Mouse (Mus musculus) intestine, postnatal 0 days (tissue): ENCODE data around the gene Tmprss11f. TPM values are rescaled to one million over a fixed set of nuclear protein-coding genes. Genes with fewer than 3 reads are reported as not detected.
"Not testable (repeated sequence)": the region's sequence is repeated elsewhere in the genome, so short reads cannot be mapped to it uniquely, and the experiment has no call there.

Experiments used
- ATAC-seq: fragments of 200-750 bp; cut with Nextera tagmentation; 2 replicates; pipeline ENCODE4 v1.8.0; 2017; ENCODE audit warnings: mild to moderate bottlenecking, moderate TSS enrichment, moderate library complexity
- H3K27ac ChIP-seq: fragments of 300-500 bp; sonication (generic); 2 replicates; pipeline ENCODE4 v1.5.1; 2014; ENCODE audit warnings: mild to moderate bottlenecking, low read depth, low read length, moderate library complexity
- H3K27me3 ChIP-seq: fragments of 300-500 bp; sonication (generic); replicated peaks from 2 replicates; pipeline ENCODE4 v1.6.1; 2014; ENCODE audit warnings: low read length, mixed read lengths; ENCODE audit not compliant: control insufficient read depth, insufficient read depth
- H3K36me3 ChIP-seq: fragments of 300-500 bp; sonication (generic); 2 replicates; pipeline ENCODE4 v1.6.1; 2014; ENCODE audit warnings: mild to moderate bottlenecking, moderate library complexity; ENCODE audit not compliant: control insufficient read depth, insufficient read depth
- H3K4me1 ChIP-seq: fragments of 300-500 bp; sonication (generic); replicated peaks from 2 replicates; pipeline ENCODE4 v1.6.1; 2014; ENCODE audit warnings: antibody characterized with exemption, low read length, mixed read lengths; ENCODE audit not compliant: control insufficient read depth, insufficient read depth
- H3K4me2 ChIP-seq: fragments of 300-500 bp; sonication (generic); replicated peaks from 2 replicates; pipeline ENCODE4 v1.6.1; 2014; ENCODE audit warnings: low read depth, mild to moderate bottlenecking, moderate library complexity
- H3K4me3 ChIP-seq: fragments of 300-500 bp; sonication (generic); 2 replicates; pipeline ENCODE4 v1.5.1; 2014; ENCODE audit warnings: low read depth, low read length
- H3K9ac ChIP-seq: fragments of 300-500 bp; sonication (generic); 2 replicates; pipeline ENCODE4 v1.6.1; 2014; ENCODE audit warnings: mild to moderate bottlenecking, low read depth, low read length
- H3K9me3 ChIP-seq: fragments of 300-500 bp; sonication (generic); 2 replicates; pipeline ENCODE4 v1.6.1; 2016; ENCODE audit warnings: mixed run types; ENCODE audit not compliant: control insufficient read depth
- CTCF ChIP-seq: sonication (generic); IDR thresholded peaks from 2 replicates; pipeline ENCODE4 v1.5.1; 2016; ENCODE audit warnings: low read depth, mild to moderate bottlenecking, control low read depth, antibody characterized with exemption, moderate library complexity
- WGBS: fragments of 180-500 bp; shearing (Covaris S2); extraction: QIAGEN DNeasy Blood & Tissue Kit; methylation state at CpG from one replicate; pipeline ENCODE4 v1.1.7; 2014; 5-methylcytosine and 5-hydroxymethylcytosine counted together
- polyA plus RNA-seq: library from polyadenylated mRNA; unstranded; fragments of >200 nt; fragmentation: Nextera tagmentation; extraction: Ambion mirVana; gene quantifications from 2 replicates; pipeline ENCODE4 v1.2.1, GENCODE M21; 2015

The Tmprss11f gene
- polyA plus RNA-seq: not detected in 2 replicates

GRCm38 (mm10) chr5:86632324-86632723 is at the start of gene Tmprss11f:
TSS of gene Tmprss11f (minus strand) at chr5:86632424.
- ATAC-seq: no peak
- 29% methylated on average over 5 of the region's 5 CpGs for WGBS

GRCm38 (mm10) chr5:86676262-86676661 is 44.0 kb upstream of the Tmprss11f start, which contains the start of gene Tmprss11b:
TSS of gene Tmprss11b (minus strand) at chr5:86676362.
- Histone ChIP-seq H3K27ac (no peak within 1 kb of the TSS), H3K9me3 (no peaks in the 10 kb centered on the region), H3K27me3 (no peaks in the 10 kb centered on the region), H3K36me3 (no peaks in the 10 kb centered on the region), H3K9ac (no peak within 1 kb of the TSS), H3K4me2 (no peak within 1 kb of the TSS), H3K4me3 (no peak within 1 kb of the TSS), H3K4me1 (no peaks in the 10 kb centered on the region)
- WGBS: 70% methylated on average over 5 of the region's 5 CpGs
- no peak for ATAC-seq
- no peak for TF ChIP-seq CTCF

More at GRCm38 (mm10) chr5:86632324-86632723, at the start of gene Tmprss11f:
- Histone ChIP-seq H3K4me3 (no peak within 1 kb of the TSS), H3K4me2 (no peak within 1 kb of the TSS), H3K27ac (no peak within 1 kb of the TSS), H3K4me1 (no peaks in the 10 kb centered on the region), H3K9me3 (no peaks in the 10 kb centered on the region), H3K9ac (no peak within 1 kb of the TSS), H3K36me3 (no peaks in the 10 kb centered on the region), H3K27me3 (no peaks in the 10 kb centered on the region)
- TF ChIP-seq CTCF: no peak

GRCm38 (mm10) chr5:86649185-86649584 is 17.0 kb upstream of the Tmprss11f start:
- not testable (repeated sequence) for ATAC-seq, H3K27ac ChIP-seq, H3K9me3 ChIP-seq, H3K4me3 ChIP-seq, H3K9ac ChIP-seq, H3K27me3 ChIP-seq, H3K4me2 ChIP-seq, H3K36me3 ChIP-seq, H3K4me1 ChIP-seq
- TF ChIP-seq CTCF: peak; percentile 66
- WGBS: 28% methylated on average over 4 of the region's 4 CpGs

- no peaks in the 10 kb centered on the region for H3K4me1 ChIP-seq
- H3K4me3 ChIP-seq: no peak overlapping the region
- H3K4me2 ChIP-seq: no peak overlapping the region
- no peaks in the 10 kb centered on the region for H3K9me3 ChIP-seq
- no peaks in the 10 kb centered on the region for H3K36me3 ChIP-seq
- TF ChIP-seq CTCF: no peak
- 42% methylated on average over 3 of the region's 3 CpGs for WGBS
- no peak overlapping the region for H3K9ac ChIP-seq
- H3K27ac ChIP-seq: no peak overlapping the region
- H3K27me3 ChIP-seq: no peaks in the 10 kb centered on the region
- no peak for ATAC-seq
These were observed 8.6 kb upstream of the Tmprss11f start for GRCm38 (mm10) chr5:86640795-86641194.

- H3K4me2 ChIP-seq: no peak overlapping the region
- no peaks in the 10 kb centered on the region for H3K4me1 ChIP-seq
- H3K27me3 ChIP-seq: no peaks in the 10 kb centered on the region
- TF ChIP-seq CTCF: no peak
- no peak overlapping the region for H3K9ac ChIP-seq
- H3K27ac ChIP-seq: no peak overlapping the region
- no peak for ATAC-seq
- no peaks in the 10 kb centered on the region for H3K36me3 ChIP-seq
- 67% methylated on average over 2 of the region's 2 CpGs for WGBS
- no peak overlapping the region for H3K4me3 ChIP-seq
- H3K9me3 ChIP-seq: no peaks in the 10 kb centered on the region
These were observed 1.5 kb downstream of the Tmprss11f start for GRCm38 (mm10) chr5:86630700-86631099.

GRCm38 (mm10) chr5:86621778-86622177 is 10.4 kb downstream of the Tmprss11f start:
- Histone ChIP-seq H3K4me2 (no peak overlapping the region), H3K27ac (no peak overlapping the region), H3K27me3 (no peaks in the 10 kb centered on the region), H3K4me3 (no peak overlapping the region), H3K36me3 (no peaks in the 10 kb centered on the region), H3K4me1 (no peaks in the 10 kb centered on the region), H3K9ac (no peak overlapping the region), H3K9me3 (no peaks in the 10 kb centered on the region)
- 68% methylated on average over 1 of the region's 1 CpGs for WGBS
- no peak for ATAC-seq
- TF ChIP-seq CTCF: no peak

GRCm38 (mm10) chr5:86585896-86586295 is 46.3 kb downstream of the Tmprss11f start:
- no peaks in the 10 kb centered on the region for H3K27me3 ChIP-seq
- H3K36me3 ChIP-seq: no peaks in the 10 kb centered on the region
- no peaks in the 10 kb centered on the region for H3K9me3 ChIP-seq
- no peak overlapping the region for H3K27ac ChIP-seq
- no peak for ATAC-seq
- H3K4me3 ChIP-seq: no peak overlapping the region
- H3K4me1 ChIP-seq: no peaks in the 10 kb centered on the region
- TF ChIP-seq CTCF: no peak
- 81% methylated on average over 3 of the region's 3 CpGs for WGBS
- no peak overlapping the region for H3K4me2 ChIP-seq
- no peak overlapping the region for H3K9ac ChIP-seq
